Mouse (Mus musculus) lung, adult 10 weeks (tissue): ENCODE results near the gene Dhcr24. TPM values are rescaled to one million over a fixed set of nuclear protein-coding genes. Genes with fewer than 3 reads are reported as not detected.

Source experiments
- polyA plus RNA-seq: library from polyadenylated mRNA; stranded (reverse); fragments of 350-450 nt; fragmentation: Illumina TruSeq; extraction: RNeasy Lipid Tissue Mini Kit (QIAGEN cat#74804); gene quantifications from one replicate; pipeline ENCODE4 v1.2.3, GENCODE M21; 2014; ENCODE audit warnings: low read depth, low replicate concordance; ENCODE audit not compliant: insufficient read depth

The Dhcr24 gene
- 22.9 TPM for polyA plus RNA-seq

GRCm38 (mm10) chr4:106560846-106561781 is at the start of gene Dhcr24:
Gene Dhcr24 (plus strand): TSS chr4:106561038.

GRCm38 (mm10) chr4:106617056-106617455 is 56.2 kb downstream of the Dhcr24 start, which contains the start of gene Lexm:
Gene Lexm (minus strand): TSS chr4:106617241.

DNA sequence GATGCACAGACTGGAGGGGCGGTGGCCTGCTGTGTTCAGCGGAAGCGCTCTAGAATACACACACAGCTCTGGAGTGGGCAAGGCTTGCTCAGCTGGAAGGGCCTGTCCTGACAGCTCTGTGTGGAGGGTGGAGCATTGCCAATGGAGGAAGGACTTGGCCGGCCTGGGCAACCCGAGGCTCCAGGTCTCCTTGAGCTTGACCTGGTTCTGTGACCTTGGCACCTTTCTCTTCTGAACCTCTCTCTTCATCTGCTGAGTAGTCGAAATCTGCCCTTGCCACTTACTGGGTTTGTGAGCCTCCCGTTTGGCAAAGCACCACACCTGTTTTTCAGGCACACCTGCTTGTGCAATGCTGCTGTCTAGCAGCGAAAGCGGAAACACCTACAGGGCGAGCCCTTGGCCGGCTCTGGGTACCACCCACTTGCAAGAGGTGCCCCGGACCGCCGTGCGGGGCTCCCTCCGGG is 61.2 kb downstream of the Dhcr24 start, which contains the start of gene Ttc22:
Gene Ttc22 (plus strand): TSS at position 403 of the 464 bp plus-strand sequence.

Other genes starting within 250 kb of the Dhcr24 start
- gene Usp24, start 244.8 kb upstream of the Dhcr24 start, polyA plus RNA-seq = 6.1 TPM
- not detected for gene Pcsk9, start 96.7 kb upstream of the Dhcr24 start, polyA plus RNA-seq
- not detected for gene Bsnd, start 68.8 kb upstream of the Dhcr24 start, polyA plus RNA-seq
- gene Lexm, start 56.2 kb downstream of the Dhcr24 start, polyA plus RNA-seq = not detected
- 1.2 TPM for gene Ttc22, start 61.4 kb downstream of the Dhcr24 start, polyA plus RNA-seq
- gene Pars2, start 90.0 kb downstream of the Dhcr24 start, polyA plus RNA-seq = 3.2 TPM
- 24.4 TPM for gene Ttc4, start 117.9 kb downstream of the Dhcr24 start, polyA plus RNA-seq
- gene Mroh7, start 169.9 kb downstream of the Dhcr24 start, polyA plus RNA-seq = 0.24 TPM
- 0.23 TPM for gene Fam151a, start 172.9 kb downstream of the Dhcr24 start, polyA plus RNA-seq
- 3.0 TPM for gene Acot11, start 244.0 kb downstream of the Dhcr24 start, polyA plus RNA-seq